Mouse (Mus musculus) heart, postnatal 36 days (tissue): ENCODE data around the gene Ndufc2. TPM values are rescaled to one million over a fixed set of nuclear protein-coding genes. Genes with fewer than 3 reads are reported as not detected.

Experiments
- total RNA-seq, 2 experiments: library from RNA; stranded (reverse); gene quantifications; 2 replicates each; pipeline ENCODE4 v1.2.3; 2021

The Ndufc2 gene
- total RNA-seq, 2 experiments from 2014 or later = 475 to 537 TPM

Other genes with a start within 250 kb of the Ndufc2 start
- gene Usp35, start 68.0 kb upstream of the Ndufc2 start, total RNA-seq = 1 to 10 TPM in 1 of 2 experiments, under 1 TPM in 1; 0.64 to 1.0 TPM
- 1 to 10 TPM; 2.7 to 4.7 TPM for gene Kctd21, start 67.7 kb upstream of the Ndufc2 start, total RNA-seq
- gene Alg8, start 28.4 kb upstream of the Ndufc2 start, total RNA-seq = 1 to 10 TPM; 4.2 to 4.7 TPM
- gene Thrsp, start 17.7 kb downstream of the Ndufc2 start, total RNA-seq = 10 to 100 TPM; 43.7 to 50.9 TPM
- gene Kctd14, start 51.3 kb downstream of the Ndufc2 start, total RNA-seq = not detected
- gene Ints4, start 81.0 kb downstream of the Ndufc2 start, total RNA-seq = 10 to 100 TPM; 48.1 to 53.0 TPM
- 10 to 100 TPM; 62.7 to 64.2 TPM for gene Aamdc, start 179.5 kb downstream of the Ndufc2 start, total RNA-seq
- gene Rsf1, start 179.9 kb downstream of the Ndufc2 start, total RNA-seq = 10 to 100 TPM; 15.0 to 17.2 TPM